Mouse (Mus musculus) intestine, embryonic 14.5 days (tissue): ENCODE data around the gene Rictor. TPM values are rescaled to one million over a fixed set of nuclear protein-coding genes. Genes with fewer than 3 reads are reported as not detected.
"Not testable (repeated sequence)": the region's sequence is repeated elsewhere in the genome, so short reads cannot be mapped to it uniquely, and the experiment has no call there.

Experiments used
- ATAC-seq: fragments of 200-750 bp; cut with Nextera tagmentation; replicated peaks from 2 replicates; pipeline ENCODE4 v1.8.0; 2017; ENCODE audit warnings: low read depth, moderate number of reproducible peaks, moderate TSS enrichment, moderate library complexity; ENCODE audit not compliant: low FRiP score, low TSS enrichment
- DNase-seq: peaks from one replicate; pipeline ENCODE4 v3.0.0-alpha.2; 2018; ENCODE audit warnings: low spot score
- H3K27ac ChIP-seq: fragments of 300-500 bp; sonication (generic); 2 replicates; pipeline ENCODE4 v1.5.1; 2014; ENCODE audit warnings: low read depth, mild to moderate bottlenecking, control low read depth
- H3K27me3 ChIP-seq: fragments of 300-500 bp; sonication (generic); replicated peaks from 2 replicates; pipeline ENCODE4 v1.6.1; 2014; ENCODE audit warnings: low read length, control low read depth; ENCODE audit not compliant: control insufficient read depth, insufficient read depth
- H3K36me3 ChIP-seq: fragments of 300-500 bp; sonication (generic); 2 replicates; pipeline ENCODE4 v1.6.1; 2014; ENCODE audit warnings: low read length, control low read depth; ENCODE audit not compliant: control insufficient read depth, insufficient read depth
- H3K4me1 ChIP-seq: fragments of 300-500 bp; sonication (generic); replicated peaks from 2 replicates; pipeline ENCODE4 v1.6.1; 2014; ENCODE audit warnings: low read length, control low read depth, mixed read lengths; ENCODE audit not compliant: control insufficient read depth, insufficient read depth
- H3K4me2 ChIP-seq: fragments of 300-500 bp; sonication (generic); 2 replicates; pipeline ENCODE4 v1.6.1; 2014; ENCODE audit warnings: low read length
- H3K4me3 ChIP-seq: fragments of 300-500 bp; sonication (generic); 2 replicates; pipeline ENCODE4 v1.5.1; 2014; ENCODE audit warnings: low read depth, low read length, control low read depth, mixed read lengths
- H3K9ac ChIP-seq: fragments of 300-500 bp; sonication (generic); 2 replicates; pipeline ENCODE4 v1.6.1; 2014; ENCODE audit warnings: mild to moderate bottlenecking, low read length
- H3K9me3 ChIP-seq: fragments of 300-500 bp; sonication (generic); 2 replicates; pipeline ENCODE4 v1.6.1; 2016; ENCODE audit warnings: low read length, control low read depth; ENCODE audit not compliant: control insufficient read depth
- WGBS: fragments of 180-500 bp; shearing (Covaris S2); extraction: QIAGEN DNeasy Blood & Tissue Kit; methylation state at CpG from one replicate; pipeline ENCODE4 v1.1.7; 2014; 5-methylcytosine and 5-hydroxymethylcytosine counted together
- polyA plus RNA-seq: library from polyadenylated mRNA; unstranded; fragments of >200 nt; fragmentation: Nextera tagmentation; extraction: Ambion mirVana; gene quantifications from 2 replicates; pipeline ENCODE4 v1.2.1, GENCODE M21; 2014

Gene Rictor
- polyA plus RNA-seq, 1 experiment from 2014 or later, result 41.1 TPM

DNA sequence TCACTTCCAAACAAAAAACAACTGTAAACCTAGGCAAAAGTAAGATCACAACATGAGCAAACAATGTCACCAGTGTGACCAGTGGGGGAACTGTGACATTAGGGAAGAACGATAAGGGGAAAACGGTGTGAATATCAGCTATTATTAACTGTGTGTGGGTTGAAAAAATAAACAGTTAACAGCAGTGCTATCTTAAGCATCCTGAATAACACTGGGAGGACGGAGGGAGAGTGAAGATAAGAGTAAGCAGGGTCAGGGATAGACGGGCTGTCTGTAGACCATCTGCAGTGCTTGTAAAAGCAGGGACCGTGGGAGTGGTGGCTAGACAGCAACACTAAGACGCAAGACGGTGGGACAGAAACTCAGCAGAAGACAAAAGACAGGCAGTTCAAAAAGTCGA lies 35.5 kb downstream of the Rictor start:
- Histone ChIP-seq H3K9ac (no peak overlapping the region), H3K27ac (no peak overlapping the region), H3K9me3 (no peaks in the 10 kb centered on the region), H3K36me3 (peaks cover 33% of the 10 kb centered on the region), H3K27me3 (no peaks in the 10 kb centered on the region), H3K4me3 (no peak overlapping the region), H3K4me1 (no peaks in the 10 kb centered on the region), H3K4me2 (no peak overlapping the region)
- 17% methylated on average over 8 of the region's 8 CpGs for WGBS
- DNase-seq (no peak), ATAC-seq (no peak)

DNA sequence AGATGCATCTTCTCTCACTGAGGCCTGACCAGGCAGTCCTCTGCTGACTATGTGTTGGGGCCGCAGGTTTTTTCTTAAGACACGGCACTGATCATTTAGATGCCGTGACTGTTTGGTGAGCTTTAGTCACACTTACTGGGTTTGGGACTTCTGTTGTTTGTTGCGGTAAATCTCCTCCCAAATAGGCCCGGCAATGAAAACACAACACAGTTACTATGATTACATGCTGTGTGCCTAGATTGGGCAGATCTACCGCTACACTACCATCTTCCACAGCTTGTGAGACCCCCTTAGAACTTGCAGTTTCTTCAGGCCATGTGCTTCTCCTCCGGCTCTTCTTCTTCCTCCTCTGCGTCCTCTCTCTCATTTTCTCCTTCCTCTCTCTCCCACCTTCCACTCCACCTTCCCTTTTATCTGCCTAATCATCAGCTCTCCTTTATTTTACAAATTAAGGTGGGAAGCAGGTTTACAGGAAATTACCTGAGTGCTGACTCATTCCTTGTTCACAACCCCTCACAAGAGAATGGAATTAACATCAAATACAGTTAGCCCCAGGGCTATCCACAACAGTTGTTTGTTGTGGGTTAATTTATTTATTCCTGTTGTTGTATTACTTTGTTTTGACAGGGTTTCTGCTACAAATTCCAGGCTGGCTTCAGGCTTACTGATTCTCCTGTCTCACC lies 38.3 kb downstream of the Rictor start:
- WGBS, result 73% methylated on average over 8 of the region's 8 CpGs
- ATAC-seq, H3K4me1 ChIP-seq, DNase-seq, H3K4me3 ChIP-seq, H3K27me3 ChIP-seq, H3K9me3 ChIP-seq, H3K27ac ChIP-seq, H3K4me2 ChIP-seq, H3K9ac ChIP-seq: not testable (repeated sequence)
- peaks cover 32% of the 10 kb centered on the region for H3K36me3 ChIP-seq

DNA sequence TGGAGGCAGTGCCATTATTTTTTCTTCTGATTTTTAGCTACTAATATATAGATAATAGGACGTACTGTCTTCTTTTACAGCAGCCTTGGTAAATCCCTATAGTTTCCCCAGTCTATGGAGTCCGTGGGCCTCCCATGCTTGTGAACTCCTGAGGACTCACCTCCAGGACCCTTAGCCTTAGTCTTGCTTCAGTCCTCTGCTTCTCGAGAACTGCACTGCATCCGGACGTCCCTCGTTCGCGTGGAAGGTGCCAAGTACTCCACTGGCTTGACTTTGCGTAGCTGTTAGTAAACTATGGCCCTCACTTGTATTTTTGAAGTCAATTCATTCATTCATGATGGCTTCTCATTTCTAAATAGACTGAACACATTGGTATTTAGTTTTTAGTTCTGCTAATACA lies 38.8 kb downstream of the Rictor start:
- WGBS, result 85% methylated on average over 9 of the region's 9 CpGs
- H3K9me3 ChIP-seq, result no peaks in the 10 kb centered on the region

DNA sequence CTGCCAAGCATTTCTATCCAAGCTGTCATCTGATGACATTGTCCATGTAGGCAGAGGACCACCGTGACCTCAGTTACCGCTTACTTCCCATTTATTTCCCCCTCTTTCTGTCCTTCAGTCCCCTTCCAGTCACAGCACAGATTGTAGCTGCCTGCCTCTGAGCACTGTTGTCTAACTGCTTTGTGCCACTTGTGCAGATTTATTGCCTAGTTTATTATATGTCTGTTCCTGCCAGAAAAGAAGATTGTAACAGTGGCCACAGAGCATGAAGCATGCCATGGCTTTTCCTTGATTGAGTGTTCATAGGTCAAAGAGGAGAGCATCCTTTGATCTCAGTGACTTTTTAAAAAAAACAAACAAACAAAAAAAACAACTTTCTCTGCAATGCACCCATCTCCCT lies 46.2 kb downstream of the Rictor start:
- Histone ChIP-seq H3K9me3 (no peaks in the 10 kb centered on the region), H3K4me1 (no peaks in the 10 kb centered on the region), H3K27me3 (no peaks in the 10 kb centered on the region), H3K36me3 (peaks cover 34% of the 10 kb centered on the region), H3K4me2 (no peak overlapping the region), H3K9ac (no peak overlapping the region), H3K4me3 (no peak overlapping the region), H3K27ac (no peak overlapping the region)
- 51% methylated on average over 2 of the region's 2 CpGs for WGBS
- DNase-seq (no peak), ATAC-seq (no peak)

More for the DNA sequence above, 38.8 kb downstream of the Rictor start:
- H3K4me3 ChIP-seq, result no peak overlapping the region
- no peak overlapping the region for H3K4me2 ChIP-seq
- H3K27ac ChIP-seq, result no peak overlapping the region
- no peaks in the 10 kb centered on the region for H3K4me1 ChIP-seq
- no peak overlapping the region for H3K9ac ChIP-seq
- peaks cover 33% of the 10 kb centered on the region for H3K36me3 ChIP-seq
- DNase-seq (no peak), ATAC-seq (no peak)
- no peaks in the 10 kb centered on the region for H3K27me3 ChIP-seq

DNA sequence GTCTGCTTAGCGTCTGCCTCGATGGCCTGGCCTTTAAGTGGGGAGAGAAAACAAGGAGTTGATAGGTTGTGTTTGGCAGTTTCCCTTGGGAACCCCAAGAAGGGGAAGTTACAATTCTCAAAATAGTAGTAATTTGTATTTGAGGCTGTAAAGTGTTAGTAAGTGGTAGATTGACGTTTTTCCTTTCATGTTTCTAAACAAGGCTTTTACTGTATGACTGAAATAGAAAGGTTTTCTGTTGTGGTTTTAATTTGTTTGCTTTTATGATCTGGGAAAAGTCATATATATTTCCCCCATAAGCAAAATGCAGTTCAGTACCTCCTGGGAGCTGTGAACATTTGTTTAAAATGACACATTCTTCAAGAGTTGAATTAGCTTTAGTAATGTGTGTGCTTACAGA lies 64.1 kb downstream of the Rictor start:
- no peak for DNase-seq
- no peak for ATAC-seq
- Histone ChIP-seq H3K27ac (no peak overlapping the region), H3K4me1 (no peaks in the 10 kb centered on the region), H3K9ac (no peak overlapping the region), H3K4me2 (no peak overlapping the region), H3K36me3 (peaks cover 84% of the 10 kb centered on the region), H3K9me3 (no peaks in the 10 kb centered on the region), H3K4me3 (no peak overlapping the region), H3K27me3 (no peaks in the 10 kb centered on the region)
- WGBS, result 88% methylated on average over 3 of the region's 3 CpGs

DNA sequence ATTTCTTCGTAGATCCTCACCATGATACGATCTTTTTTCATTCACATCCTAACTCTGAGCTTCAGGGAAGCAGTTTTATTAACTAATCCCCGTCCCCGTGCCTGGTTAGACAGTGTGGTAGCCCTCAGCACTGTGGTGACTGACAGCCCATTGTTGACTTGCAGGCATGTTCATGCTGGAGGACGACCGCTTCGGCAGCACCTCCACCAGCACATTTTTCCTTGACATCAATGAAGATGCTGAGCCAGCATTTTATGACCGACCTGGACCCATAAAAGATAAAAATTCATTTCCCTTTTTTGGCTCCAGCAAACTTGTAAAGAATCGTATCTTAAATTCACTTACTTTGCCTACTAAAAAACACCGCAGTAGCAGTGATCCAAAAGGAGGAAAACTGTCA lies 78.0 kb downstream of the Rictor start:
- 94% methylated on average over 10 of the region's 10 CpGs for WGBS
- no peak overlapping the region for H3K4me2 ChIP-seq
- no peak for ATAC-seq
- DNase-seq, result no peak
- H3K9me3 ChIP-seq, result no peaks in the 10 kb centered on the region
- H3K27me3 ChIP-seq, result no peaks in the 10 kb centered on the region
- H3K4me3 ChIP-seq, result no peak overlapping the region
- no peaks in the 10 kb centered on the region for H3K4me1 ChIP-seq
- no peak overlapping the region for H3K9ac ChIP-seq
- H3K36me3 ChIP-seq, result peaks cover 89% of the 10 kb centered on the region
- H3K27ac ChIP-seq, result no peak overlapping the region

DNA sequence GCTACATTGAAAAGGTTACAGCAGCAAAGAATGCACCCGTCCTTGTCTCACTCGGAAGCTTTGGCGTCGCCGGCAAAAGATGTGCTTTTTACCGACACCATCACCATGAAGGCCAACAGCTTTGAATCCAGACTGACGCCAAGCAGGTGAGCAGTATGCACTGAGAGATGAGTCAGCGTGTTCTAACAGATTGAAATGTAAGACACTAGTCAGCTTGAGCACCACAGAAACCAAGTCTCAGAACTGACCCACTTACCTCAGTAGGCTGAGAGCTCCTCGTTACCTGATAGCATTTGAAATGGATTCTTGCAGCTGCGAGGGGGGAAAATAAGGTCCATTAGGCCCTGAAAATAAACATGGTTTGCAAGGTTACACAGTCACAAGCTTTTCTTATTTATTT lies 79.1 kb downstream of the Rictor start:
- 93% methylated on average over 10 of the region's 10 CpGs for WGBS
- H3K4me1 ChIP-seq, result no peaks in the 10 kb centered on the region
- H3K9me3 ChIP-seq, result no peaks in the 10 kb centered on the region
- peaks cover 89% of the 10 kb centered on the region for H3K36me3 ChIP-seq
- no peak overlapping the region for H3K4me3 ChIP-seq
- no peak overlapping the region for H3K4me2 ChIP-seq
- ATAC-seq (no peak), DNase-seq (no peak)
- no peaks in the 10 kb centered on the region for H3K27me3 ChIP-seq
- no peak overlapping the region for H3K27ac ChIP-seq
- H3K9ac ChIP-seq, result no peak overlapping the region

DNA sequence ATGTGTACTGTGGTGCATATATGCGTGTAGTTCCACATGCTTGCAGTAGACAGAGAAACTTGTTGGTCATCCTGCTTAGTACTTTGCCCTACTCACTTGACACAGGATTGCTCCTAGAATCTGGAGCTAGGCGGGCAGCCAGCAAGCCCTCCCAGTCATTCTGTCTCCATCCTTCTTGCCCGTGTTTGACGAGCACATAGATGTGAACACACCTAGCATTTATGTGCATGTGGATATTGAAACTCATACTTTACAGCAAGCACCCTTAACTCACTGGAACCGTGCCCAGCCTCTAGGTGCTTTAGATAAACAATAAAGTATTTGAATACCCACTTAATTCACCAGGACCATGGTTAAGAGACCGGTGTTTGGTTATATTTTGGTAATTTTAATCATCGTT lies 81.8 kb downstream of the Rictor start:
- Histone ChIP-seq H3K27me3 (no peaks in the 10 kb centered on the region), H3K27ac (no peak overlapping the region), H3K4me3 (no peak overlapping the region), H3K4me2 (no peak overlapping the region), H3K36me3 (peaks cover 92% of the 10 kb centered on the region), H3K9ac (no peak overlapping the region), H3K9me3 (no peaks in the 10 kb centered on the region), H3K4me1 (no peaks in the 10 kb centered on the region)
- 89% methylated on average over 7 of the region's 7 CpGs for WGBS
- DNase-seq (no peak), ATAC-seq (no peak)

DNA sequence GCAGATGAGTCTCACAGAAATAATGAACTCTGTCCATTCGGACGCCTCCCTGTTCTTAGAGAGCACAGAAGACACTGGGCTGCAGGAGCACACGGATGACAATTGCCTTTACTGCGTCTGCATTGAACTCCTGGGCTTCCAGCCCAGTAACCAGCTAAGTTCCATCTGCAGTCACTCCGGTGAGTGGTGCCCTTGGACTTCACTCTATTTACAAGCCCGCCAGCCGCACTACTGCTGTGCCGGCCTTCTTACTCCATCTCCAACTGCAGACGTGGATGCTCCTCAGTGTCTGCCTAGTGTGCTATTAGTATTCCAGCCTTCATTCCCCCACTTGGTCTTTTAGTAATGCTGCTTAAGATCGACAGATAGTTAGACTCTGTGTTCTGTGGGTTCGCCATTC lies 83.5 kb downstream of the Rictor start:
- Histone ChIP-seq H3K27me3 (no peaks in the 10 kb centered on the region), H3K9ac (no peak overlapping the region), H3K4me2 (no peak overlapping the region), H3K4me1 (no peaks in the 10 kb centered on the region), H3K4me3 (no peak overlapping the region), H3K36me3 (peaks cover 94% of the 10 kb centered on the region), H3K9me3 (no peaks in the 10 kb centered on the region), H3K27ac (no peak overlapping the region)
- no peak for DNase-seq
- WGBS, result 90% methylated on average over 11 of the region's 11 CpGs
- ATAC-seq, result no peak
